Mouse (Mus musculus) yolk sac, embryonic 10.5 days (tissue): Measurements from ENCODE around the gene Mup10.
"Not testable (repeated sequence)": the region's sequence is repeated elsewhere in the genome, so short reads cannot be mapped to it uniquely, and the experiment has no call there.

Experiments
- DNase-seq: peaks from one replicate; pipeline ENCODE4 v3.0.0-alpha.2; 2017; ENCODE audit warnings: low spot score

The Mup10 gene

GRCm38 (mm10) chr4:60582099-60582498, at the start of gene Mup10:
Gene Mup10 (minus strand): TSS chr4:60582199.
- not testable (repeated sequence) for DNase-seq
